Mouse (Mus musculus): ENCODE results near the gene Fbxl8. TPM values are rescaled to one million over a fixed set of nuclear protein-coding genes. Genes with fewer than 3 reads are reported as not detected.
"Not testable (repeated sequence)": the region's sequence is repeated elsewhere in the genome, so short reads cannot be mapped to it uniquely, and the experiment has no call there.

Fbxl8 gene
- 1 to 10 TPM in 1 of 2 experiments, under 1 TPM in 1; 0.52 to 1.1 TPM for total RNA-seq (2021)
- long read RNA-seq, experiment 1, partial matches to known transcripts: 0 of 1 reads
- long read RNA-seq, experiment 1, other reads (novel, unspliced or antisense): 0 of 1 reads
- long read RNA-seq, experiment 2, partial matches to known transcripts: 0 of 2 reads
- long read RNA-seq, experiment 2, other reads (novel, unspliced or antisense): 1 of 2 reads

- DNase-seq (ENCODE audit: low spot score in 2 of 2): no peak
These were observed at the start of gene Fbxl8, which contains the start of gene Tradd for GRCm38 (mm10) chr8:105264024-105264982. TSS of gene Fbxl8 (plus strand) at chr8:105264648. TSS of gene Tradd (minus strand) at chr8:105264609.

GRCm38 (mm10) chr8:105217926-105218522, 46.4 kb upstream of the Fbxl8 start:
- peak in 1 of 2 experiments; percentile 73 for DNase-seq (ENCODE audit: low spot score in 2 of 2)

GRCm38 (mm10) chr8:105223850-105224249, 40.6 kb upstream of the Fbxl8 start:
- DNase-seq (ENCODE audit: low spot score in 2 of 2): no peak

GRCm38 (mm10) chr8:105224413-105225271, 39.8 kb upstream of the Fbxl8 start, which contains the start of gene D230025D16Rik:
TSS of gene D230025D16Rik (plus strand) at chr8:105225145.
- peak; percentile 90 to 95 for DNase-seq (ENCODE audit: low spot score in 2 of 2)

GRCm38 (mm10) chr8:105225272-105225593, 39.2 kb upstream of the Fbxl8 start:
- DNase-seq (ENCODE audit: low spot score in 2 of 2): no peak

GRCm38 (mm10) chr8:105225917-105226316, 38.5 kb upstream of the Fbxl8 start:
- DNase-seq (ENCODE audit: low spot score in 2 of 2): no peak

DNA sequence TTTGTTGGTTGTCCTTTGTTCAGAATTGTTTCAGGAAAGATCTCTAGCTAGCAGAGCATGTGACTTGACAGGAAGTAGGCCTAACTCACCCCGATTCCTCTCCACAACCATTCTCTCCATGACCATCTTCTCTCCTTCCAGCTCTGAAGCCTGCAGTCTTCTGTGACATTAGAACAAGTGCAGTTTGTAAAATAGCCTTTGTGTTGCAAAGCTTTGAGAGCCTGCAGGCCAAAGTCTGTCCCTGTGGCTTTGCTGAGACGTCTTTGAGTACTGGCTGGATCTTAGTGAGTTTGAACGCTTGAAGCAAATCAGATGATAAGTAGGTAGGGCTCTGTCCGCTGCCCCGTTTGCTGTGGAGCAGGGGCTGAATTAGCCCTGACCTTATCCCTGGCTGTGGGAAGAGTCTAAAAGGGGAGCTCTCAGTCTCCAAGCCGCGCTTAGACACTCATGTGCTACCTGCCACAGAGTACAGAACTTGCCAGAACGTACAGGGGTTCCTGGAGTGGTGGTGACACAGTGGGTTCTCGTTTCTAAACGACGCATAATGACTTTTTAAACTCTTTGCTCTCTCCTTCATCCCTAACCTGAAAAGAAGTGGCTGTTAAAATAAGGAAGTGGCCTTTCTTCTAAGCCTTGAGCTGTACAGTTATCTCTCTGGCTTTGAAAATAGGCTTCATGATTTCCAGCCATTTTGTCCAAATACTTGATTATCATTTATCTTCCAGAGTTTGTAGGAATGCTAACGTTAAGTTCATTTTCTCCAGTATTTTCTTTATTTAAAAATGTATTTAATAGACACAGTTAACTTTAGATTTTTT, 32.7 kb upstream of the Fbxl8 start:
- DNase-seq (ENCODE audit: low spot score in 2 of 2): no peak

DNA sequence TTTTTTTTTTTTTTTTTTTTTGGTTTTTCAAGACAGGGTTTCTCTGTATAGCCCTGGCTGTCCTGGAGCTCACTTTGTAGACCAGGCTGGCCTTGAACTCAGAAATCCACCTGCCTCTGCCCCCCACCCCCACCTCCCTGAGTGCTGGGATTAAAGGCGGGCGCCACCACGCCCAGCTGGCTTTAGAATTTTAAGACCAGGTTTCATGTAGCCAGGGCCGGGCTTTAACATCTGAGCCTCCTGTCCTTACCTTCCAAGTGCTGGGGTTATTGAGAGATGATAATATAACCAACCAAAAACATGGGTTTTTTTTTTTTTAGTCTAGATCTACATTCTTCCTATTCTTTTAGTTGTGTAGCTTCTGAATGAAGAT, 32.1 kb upstream of the Fbxl8 start:
- DNase-seq (ENCODE audit: low spot score in 2 of 2): not testable (repeated sequence)

DNA sequence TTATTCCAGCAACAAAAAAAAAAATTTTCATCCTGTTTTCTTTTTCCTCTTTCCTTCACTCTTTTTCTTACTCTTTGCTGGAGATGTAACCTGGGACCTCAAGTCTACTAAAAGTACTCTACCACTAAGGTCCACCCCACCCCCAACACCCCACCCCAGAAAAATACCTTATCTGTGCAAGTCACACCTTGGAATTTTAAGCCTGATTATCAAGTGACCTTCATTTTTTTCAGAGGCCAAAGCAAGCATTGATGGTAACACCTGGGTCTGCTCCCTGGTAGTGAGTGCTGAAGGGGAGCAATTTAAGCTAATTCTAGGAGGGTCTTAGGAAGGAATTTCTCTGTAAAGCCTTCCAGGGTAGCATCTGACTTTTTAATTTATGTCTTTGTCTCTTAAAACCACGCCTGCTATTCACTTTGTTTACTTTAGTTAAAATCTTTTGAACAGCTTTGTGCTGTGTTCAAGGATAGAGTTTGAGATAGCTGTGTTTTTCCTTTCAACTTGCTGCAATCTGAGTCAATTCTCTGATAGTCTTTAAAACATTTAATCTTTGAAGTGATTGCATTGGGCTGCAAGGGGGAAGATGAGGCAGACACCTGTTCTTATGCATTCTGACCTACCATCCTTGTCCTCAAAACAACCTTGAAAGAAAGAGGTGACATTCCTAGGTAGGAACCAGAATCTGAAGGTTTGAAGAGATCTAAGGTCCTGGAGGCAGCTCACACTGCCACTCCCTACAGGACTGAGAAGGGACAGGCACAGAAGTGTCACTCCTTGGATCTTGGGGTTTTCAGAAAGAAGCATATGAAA, 31.1 kb upstream of the Fbxl8 start:
- DNase-seq (ENCODE audit: low spot score in 2 of 2): no peak

DNA sequence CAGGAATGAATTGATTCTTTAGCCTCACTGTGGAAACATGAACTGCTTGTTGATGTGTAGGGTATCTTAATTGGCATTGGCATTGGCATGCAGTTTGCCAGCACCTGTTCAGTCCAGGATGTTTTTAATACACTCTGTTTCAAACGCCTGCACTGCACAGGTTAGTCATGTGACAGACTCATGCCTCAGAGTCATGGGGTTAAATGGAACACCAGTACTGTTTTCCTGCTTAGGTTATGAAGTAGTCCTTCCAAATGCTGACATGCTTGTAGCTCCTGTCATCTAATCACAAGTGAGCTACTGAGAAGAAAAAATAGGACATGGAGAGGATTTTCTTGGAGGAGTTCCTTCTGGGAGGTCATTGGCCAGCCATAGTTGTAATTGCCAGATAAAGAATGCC, 29.2 kb upstream of the Fbxl8 start:
- DNase-seq (ENCODE audit: low spot score in 2 of 2): no peak

DNA sequence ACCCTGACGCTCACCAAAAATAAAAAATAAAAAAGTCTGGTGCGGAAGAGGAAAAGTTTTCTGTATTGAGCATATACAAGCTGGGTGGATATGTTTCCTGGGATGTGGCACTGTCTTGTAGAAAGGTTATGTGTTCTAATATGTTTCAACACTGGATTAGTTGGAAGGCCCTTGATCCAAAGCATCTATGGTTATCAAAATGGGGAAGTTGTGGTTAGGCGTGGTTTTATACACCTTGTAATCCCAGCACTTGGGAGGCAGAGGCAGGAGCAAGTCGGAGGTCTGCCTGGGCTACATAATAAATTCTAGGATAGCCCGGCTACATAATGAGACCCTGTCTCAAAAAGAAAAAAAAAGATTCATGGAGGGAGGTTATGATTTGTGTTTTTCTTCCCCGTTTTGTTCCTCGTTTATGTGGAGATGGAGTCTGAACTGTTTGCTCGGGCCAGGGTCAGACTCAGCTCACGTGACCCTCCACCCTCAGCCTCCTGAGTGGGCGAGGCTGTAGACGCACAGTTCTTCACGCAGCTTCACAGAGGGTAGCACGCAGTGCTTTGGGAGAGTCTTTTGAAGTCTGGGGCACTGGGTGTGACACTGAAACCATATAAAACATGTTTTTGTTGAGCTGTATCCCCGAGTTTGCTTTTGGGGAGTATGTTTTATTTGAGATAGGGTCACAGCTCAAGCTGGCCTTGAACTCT, 26.9 kb upstream of the Fbxl8 start:
- DNase-seq (ENCODE audit: low spot score in 2 of 2): no peak

DNA sequence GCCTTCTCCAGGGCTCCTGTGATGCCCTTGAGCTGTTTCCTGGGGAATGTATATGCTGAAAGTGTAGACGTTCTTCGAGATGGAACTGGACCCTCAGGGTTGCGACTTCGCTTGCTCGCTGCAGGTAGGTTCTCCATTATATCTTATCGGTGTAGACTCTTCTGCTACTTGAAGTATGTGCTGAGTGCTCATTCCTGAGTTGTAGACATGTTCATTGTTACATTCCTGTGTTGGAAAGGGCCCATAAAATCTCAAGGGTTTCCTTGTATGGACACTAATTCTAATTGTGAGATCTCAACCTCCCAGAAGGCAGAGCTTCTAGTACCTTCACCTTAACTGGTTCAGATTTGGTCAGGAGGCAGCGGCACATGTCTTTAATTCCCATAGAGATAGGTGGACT, 23.4 kb upstream of the Fbxl8 start:
- no peak for DNase-seq (ENCODE audit: low spot score in 2 of 2)

DNA sequence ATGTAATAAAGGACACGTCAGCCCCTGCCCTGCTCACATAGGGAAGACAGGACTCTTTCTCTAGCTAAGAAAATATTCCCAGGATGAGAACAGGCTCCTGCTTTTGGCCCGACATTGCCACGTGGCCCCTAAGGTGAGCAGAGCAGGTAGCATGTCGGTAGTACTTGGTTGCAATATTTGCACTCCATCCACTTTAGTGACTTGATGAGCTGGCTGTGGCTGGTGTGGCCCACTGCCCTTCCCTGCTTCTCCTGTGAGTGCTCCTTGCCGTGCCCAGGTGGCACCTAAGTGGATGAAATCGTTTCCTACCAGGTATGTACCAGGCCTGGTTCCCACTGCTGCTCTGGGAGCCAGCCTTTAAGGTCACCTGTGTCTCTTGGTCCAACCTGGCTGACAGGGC, 12.5 kb upstream of the Fbxl8 start:
- DNase-seq (ENCODE audit: low spot score in 2 of 2): no peak

DNA sequence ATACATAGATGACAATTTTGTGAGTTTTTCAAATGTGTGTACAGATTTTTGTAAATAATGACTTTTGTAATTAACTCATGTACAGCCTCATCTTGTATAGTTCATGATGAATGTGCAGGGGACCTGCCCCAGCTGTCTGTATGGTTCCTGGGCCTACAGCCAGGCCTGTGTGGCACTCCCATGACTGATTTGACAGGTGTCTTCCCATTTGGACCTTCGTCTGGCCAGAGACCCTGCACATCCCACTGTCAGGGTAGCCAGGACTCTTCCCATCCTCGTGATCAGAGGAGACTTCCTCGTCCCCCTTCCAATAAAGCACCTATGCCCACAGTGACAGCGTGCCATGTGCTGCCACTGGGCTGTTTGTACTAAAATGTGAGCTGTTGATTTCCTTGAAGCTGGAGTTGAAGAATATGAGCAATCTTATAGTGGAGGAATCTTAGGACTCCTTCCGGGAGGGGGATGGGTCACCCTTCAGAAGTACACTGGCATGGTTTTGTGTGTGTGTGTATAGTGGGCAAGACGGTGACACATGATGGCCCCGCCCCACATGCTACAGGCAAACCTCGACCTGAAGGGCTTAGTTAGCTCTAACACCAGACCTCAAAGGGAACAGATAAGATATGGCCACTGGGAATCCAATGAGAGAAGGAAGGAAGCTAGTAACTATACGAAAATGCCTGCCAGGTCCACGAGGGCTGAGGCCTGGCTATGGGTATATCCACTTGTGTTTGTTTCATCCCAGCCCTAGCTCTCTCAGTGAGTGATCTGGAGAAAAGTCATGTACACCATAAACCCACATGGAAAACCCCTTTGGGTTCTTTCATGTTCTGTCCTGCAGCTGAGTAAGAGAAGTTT, 11.5 kb upstream of the Fbxl8 start:
- no peak for DNase-seq (ENCODE audit: low spot score in 2 of 2)

DNA sequence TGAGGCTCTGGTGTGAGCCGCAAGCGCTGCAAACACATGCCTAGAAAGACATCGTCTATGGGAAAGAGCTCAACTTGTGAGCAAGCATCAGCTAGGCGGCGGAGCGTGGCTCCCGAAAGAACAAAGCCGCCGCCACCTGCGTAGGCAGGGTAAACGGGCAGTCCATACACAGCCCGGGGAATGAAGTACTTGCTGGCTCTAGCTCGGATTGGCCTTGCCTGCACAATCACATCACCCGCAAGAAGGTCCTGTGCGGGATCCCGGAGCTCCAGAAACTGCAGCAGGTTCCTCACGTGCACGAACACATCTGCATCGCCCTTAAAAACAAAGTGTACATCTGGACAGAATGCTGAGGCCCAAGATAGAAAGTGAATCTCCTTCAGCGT, 10.7 kb upstream of the Fbxl8 start:
- no peak for DNase-seq (ENCODE audit: low spot score in 2 of 2)

DNA sequence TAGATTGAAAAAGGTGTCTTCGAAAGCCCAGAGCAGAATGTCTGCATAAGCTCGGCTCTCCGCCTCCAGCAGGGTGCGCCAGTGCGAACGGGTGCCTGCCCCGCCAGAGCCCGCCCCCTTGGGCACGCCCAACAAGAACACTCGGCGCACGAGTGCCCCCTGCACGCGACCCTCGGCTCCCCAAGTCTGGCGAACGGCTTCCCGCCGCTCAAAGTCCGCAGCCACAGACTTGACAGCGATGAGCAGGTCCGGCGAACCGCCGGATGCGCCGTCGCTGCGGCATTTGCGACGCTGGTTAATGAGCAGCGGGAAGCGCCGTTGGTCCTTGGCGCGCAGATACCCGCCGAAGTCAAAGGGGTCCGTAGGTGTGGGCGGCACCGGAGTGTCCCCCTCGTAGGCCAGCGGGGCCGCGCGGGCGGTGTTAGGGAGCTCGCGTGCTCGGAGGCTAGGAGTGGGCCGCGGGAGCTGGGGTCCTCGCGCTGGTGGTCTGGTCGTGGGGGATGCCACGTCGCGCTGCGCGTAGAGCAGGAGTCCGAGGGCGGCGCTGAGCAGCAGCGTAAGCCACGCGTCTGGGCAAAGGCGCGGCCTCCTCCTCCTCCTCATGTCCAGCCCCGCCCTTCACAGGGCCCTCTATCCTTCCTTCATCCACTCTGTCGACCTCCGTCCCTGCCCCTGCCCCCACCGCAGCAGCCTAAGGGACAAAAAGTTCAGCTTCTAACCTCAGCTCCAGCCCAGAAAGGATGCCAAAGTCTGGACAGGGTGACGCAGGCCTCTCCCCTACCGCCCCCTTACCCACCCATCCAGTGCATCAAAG, 10.1 kb upstream of the Fbxl8 start:
- DNase-seq (ENCODE audit: low spot score in 2 of 2): peak; percentile 87 to 89

DNA sequence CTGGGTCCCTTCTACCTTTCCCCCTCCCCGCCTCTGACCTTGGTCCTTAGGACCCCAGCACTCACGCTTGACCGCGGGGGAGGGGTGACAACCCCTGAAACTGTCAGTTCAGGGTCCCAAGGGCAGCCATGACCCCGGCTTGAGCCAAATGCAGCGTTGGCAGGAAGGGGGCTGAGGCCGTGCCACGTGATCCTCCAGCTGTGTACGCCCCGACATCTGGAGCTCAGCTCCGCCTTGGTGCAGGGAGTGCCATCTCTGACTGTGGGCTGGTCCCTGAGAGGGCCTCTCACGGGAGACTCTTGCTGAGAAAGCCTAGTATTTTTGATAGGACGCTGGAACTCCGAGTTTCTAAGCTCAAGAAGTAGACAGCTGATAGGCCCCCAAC, 9.5 kb upstream of the Fbxl8 start, which contains the start of gene B3gnt9:
TSS of gene B3gnt9 (minus strand) at position 188 of the 385 bp plus-strand sequence.
- DNase-seq (ENCODE audit: low spot score in 2 of 2): no peak

Measured in layer of hippocampus, postnatal 14 days (tissue).